Mouse (Mus musculus) heart, embryonic 11.5 days (tissue): ENCODE measurements around the gene Traf3ip3. TPM values are rescaled to one million over a fixed set of nuclear protein-coding genes. Genes with fewer than 3 reads are reported as not detected.
A peak's percentile ranks its signal among the peaks of the same experiment; 100 is the strongest.

Experiments used
- ATAC-seq: fragments of 200-750 bp; cut with Nextera tagmentation; replicated peaks from 2 replicates; pipeline ENCODE4 v1.8.0; 2017; ENCODE audit warnings: moderate library complexity; ENCODE audit not compliant: insufficient number of reproducible peaks, low FRiP score, low TSS enrichment
- H3K27ac ChIP-seq: fragments of 300-500 bp; sonication (generic); 2 replicates; pipeline ENCODE4 v1.5.1; 2014; ENCODE audit warnings: mild to moderate bottlenecking, low read depth, low read length
- H3K27me3 ChIP-seq: fragments of 300-500 bp; sonication (generic); 2 replicates; pipeline ENCODE4 v1.6.1; 2014; ENCODE audit warnings: mild to moderate bottlenecking, low read length, mixed read lengths; ENCODE audit not compliant: control insufficient read depth, insufficient read depth
- H3K36me3 ChIP-seq: fragments of 300-500 bp; sonication (generic); 2 replicates; pipeline ENCODE4 v1.6.1; 2014; ENCODE audit warnings: mild to moderate bottlenecking, low read length, moderate library complexity, mixed read lengths; ENCODE audit not compliant: control insufficient read depth, insufficient read depth
- H3K4me1 ChIP-seq: fragments of 300-500 bp; sonication (generic); 2 replicates; pipeline ENCODE4 v1.6.1; 2014; ENCODE audit warnings: low read length; ENCODE audit not compliant: control insufficient read depth, insufficient read depth
- H3K4me2 ChIP-seq: fragments of 300-500 bp; sonication (generic); 2 replicates; pipeline ENCODE4 v1.6.1; 2014; ENCODE audit warnings: mild to moderate bottlenecking, moderate library complexity
- H3K4me3 ChIP-seq: fragments of 300-500 bp; sonication (generic); 2 replicates; pipeline ENCODE4 v1.5.1; 2014; ENCODE audit warnings: low read depth, low read length
- H3K9ac ChIP-seq: fragments of 300-500 bp; sonication (generic); 2 replicates; pipeline ENCODE4 v1.6.1; 2014; ENCODE audit warnings: mild to moderate bottlenecking, low read depth, low read length, moderate library complexity
- H3K9me3 ChIP-seq: fragments of 300-500 bp; sonication (generic); replicated peaks from 2 replicates; pipeline ENCODE4 v1.6.1; 2016; ENCODE audit warnings: low read length; ENCODE audit not compliant: control insufficient read depth
- WGBS: fragments of 180-500 bp; shearing (Covaris S2); extraction: QIAGEN DNeasy Blood & Tissue Kit; methylation state at CpG from one replicate; pipeline ENCODE4 v1.1.7; 2014; ENCODE audit not compliant: insufficient replicate concordance; 5-methylcytosine and 5-hydroxymethylcytosine counted together
- polyA plus RNA-seq: library from polyadenylated mRNA; unstranded; fragments of >200 nt; fragmentation: Nextera tagmentation; extraction: Ambion mirVana; gene quantifications from 2 replicates; pipeline ENCODE4 v1.2.1, GENCODE M21; 2014

The Traf3ip3 gene
- polyA plus RNA-seq, 1 experiment from 2014 or later = 2.1 TPM

GRCm38 (mm10) chr1:193146416-193146815 lies 55.1 kb downstream of the Traf3ip3 start:
- 66% methylated on average over 1 of the region's 1 CpGs for WGBS
- Histone ChIP-seq H3K4me3 (no peak overlapping the region), H3K4me1 (peaks cover 6% of the 10 kb centered on the region), H3K36me3 (no peaks in the 10 kb centered on the region), H3K27ac (no peak overlapping the region), H3K9ac (no peak overlapping the region), H3K4me2 (no peak overlapping the region), H3K27me3 (no peaks in the 10 kb centered on the region; the same call in 1 of the 2 replicates), H3K9me3 (no peaks in the 10 kb centered on the region)
- no peak for ATAC-seq

GRCm38 (mm10) chr1:193145101-193145500 lies 56.4 kb downstream of the Traf3ip3 start:
- Histone ChIP-seq H3K9ac (no peak overlapping the region), H3K36me3 (no peaks in the 10 kb centered on the region), H3K4me3 (no peak overlapping the region), H3K27me3 (no peaks in the 10 kb centered on the region; the same call in 1 of the 2 replicates), H3K27ac (no peak overlapping the region), H3K4me2 (no peak overlapping the region), H3K9me3 (no peaks in the 10 kb centered on the region), H3K4me1 (no peaks in the 10 kb centered on the region)
- no peak for ATAC-seq
- 65% methylated on average over 4 of the region's 4 CpGs for WGBS

GRCm38 (mm10) chr1:193144516-193144915 lies 57.0 kb downstream of the Traf3ip3 start:
- H3K4me2 ChIP-seq = no peak overlapping the region
- no peaks in the 10 kb centered on the region for H3K4me1 ChIP-seq
- ATAC-seq = no peak
- no peak overlapping the region for H3K4me3 ChIP-seq
- H3K9me3 ChIP-seq = no peaks in the 10 kb centered on the region
- WGBS = 74% methylated on average over 6 of the region's 6 CpGs
- H3K27ac ChIP-seq = no peak overlapping the region
- no peak overlapping the region for H3K9ac ChIP-seq
- H3K36me3 ChIP-seq = no peaks in the 10 kb centered on the region
- H3K27me3 ChIP-seq = no peaks in the 10 kb centered on the region; the same call in 1 of the 2 replicates

- no peaks in the 10 kb centered on the region for H3K36me3 ChIP-seq
- no peaks in the 10 kb centered on the region for H3K9me3 ChIP-seq
- WGBS = 75% methylated on average over 8 of the region's 8 CpGs
- no peaks in the 10 kb centered on the region for H3K27me3 ChIP-seq
- H3K4me3 ChIP-seq = no peak overlapping the region
- H3K4me1 ChIP-seq = no peaks in the 10 kb centered on the region
- ATAC-seq = no peak
- H3K9ac ChIP-seq = no peak overlapping the region
- no peak overlapping the region for H3K27ac ChIP-seq
- H3K4me2 ChIP-seq = no peak overlapping the region
Measured at GRCm38 (mm10) chr1:193142517-193143062, 58.9 kb downstream of the Traf3ip3 start.

GRCm38 (mm10) chr1:193141118-193141517 lies 60.4 kb downstream of the Traf3ip3 start:
- no peak for ATAC-seq
- Histone ChIP-seq H3K27me3 (no peaks in the 10 kb centered on the region), H3K9ac (no peak overlapping the region), H3K4me2 (no peak overlapping the region), H3K27ac (no peak overlapping the region; the same call in 1 of the 2 replicates), H3K4me1 (no peaks in the 10 kb centered on the region), H3K9me3 (no peaks in the 10 kb centered on the region), H3K4me3 (no peak overlapping the region), H3K36me3 (no peaks in the 10 kb centered on the region)
- WGBS = 66% methylated on average over 7 of the region's 7 CpGs

GRCm38 (mm10) chr1:193138669-193139068 lies 62.8 kb downstream of the Traf3ip3 start:
- Histone ChIP-seq H3K27ac (no peak overlapping the region), H3K9me3 (no peaks in the 10 kb centered on the region), H3K4me2 (no peak overlapping the region), H3K27me3 (no peaks in the 10 kb centered on the region), H3K4me3 (no peak overlapping the region), H3K36me3 (no peaks in the 10 kb centered on the region), H3K4me1 (no peaks in the 10 kb centered on the region), H3K9ac (no peak overlapping the region)
- ATAC-seq = no peak
- WGBS = 55% methylated on average over 3 of the region's 3 CpGs

- Histone ChIP-seq H3K27ac (peak overlapping the region; percentile 29; the same call in 1 of the 2 replicates), H3K4me3 (no peak overlapping the region), H3K36me3 (no peaks in the 10 kb centered on the region), H3K4me2 (no peak overlapping the region), H3K9me3 (no peaks in the 10 kb centered on the region), H3K9ac (no peak overlapping the region), H3K27me3 (no peaks in the 10 kb centered on the region), H3K4me1 (no peaks in the 10 kb centered on the region)
- ATAC-seq = no peak
- WGBS = 42% methylated on average over 7 of the region's 7 CpGs
Measured at GRCm38 (mm10) chr1:193138087-193138486, 63.4 kb downstream of the Traf3ip3 start.

- peaks cover 4% of the 10 kb centered on the region; the same call in 1 of the 2 replicates for H3K4me1 ChIP-seq
- no peak overlapping the region for H3K27ac ChIP-seq
- no peaks in the 10 kb centered on the region for H3K27me3 ChIP-seq
- H3K9ac ChIP-seq = no peak overlapping the region
- H3K36me3 ChIP-seq = no peaks in the 10 kb centered on the region
- WGBS = 78% methylated on average over 1 of the region's 1 CpGs
- no peak overlapping the region for H3K4me3 ChIP-seq
- no peaks in the 10 kb centered on the region for H3K9me3 ChIP-seq
- ATAC-seq = no peak
- H3K4me2 ChIP-seq = no peak overlapping the region
Measured at GRCm38 (mm10) chr1:193133726-193134125, 67.8 kb downstream of the Traf3ip3 start.

GRCm38 (mm10) chr1:193132385-193132784 lies 69.1 kb downstream of the Traf3ip3 start:
- no peak overlapping the region for H3K4me3 ChIP-seq
- ATAC-seq = no peak
- no peaks in the 10 kb centered on the region for H3K27me3 ChIP-seq
- H3K4me1 ChIP-seq = peaks cover 4% of the 10 kb centered on the region; the same call in 1 of the 2 replicates
- peaks cover 4% of the 10 kb centered on the region; the same call in 1 of the 2 replicates for H3K36me3 ChIP-seq
- no peak overlapping the region for H3K9ac ChIP-seq
- no peaks in the 10 kb centered on the region for H3K9me3 ChIP-seq
- no peak overlapping the region for H3K4me2 ChIP-seq
- H3K27ac ChIP-seq = no peak overlapping the region
